Mouse (Mus musculus) urinary bladder, postnatal 4 days (tissue): ENCODE measurements around the gene Zfp64.
A peak's percentile ranks its signal among the peaks of the same experiment; 100 is the strongest.

Source experiments
- DNase-seq, 2 experiments: peaks; one replicate each; pipeline ENCODE4 v3.0.0; 2021 to 2022; ENCODE audit warnings: low spot score in 2 of 2

The Zfp64 gene

DNA sequence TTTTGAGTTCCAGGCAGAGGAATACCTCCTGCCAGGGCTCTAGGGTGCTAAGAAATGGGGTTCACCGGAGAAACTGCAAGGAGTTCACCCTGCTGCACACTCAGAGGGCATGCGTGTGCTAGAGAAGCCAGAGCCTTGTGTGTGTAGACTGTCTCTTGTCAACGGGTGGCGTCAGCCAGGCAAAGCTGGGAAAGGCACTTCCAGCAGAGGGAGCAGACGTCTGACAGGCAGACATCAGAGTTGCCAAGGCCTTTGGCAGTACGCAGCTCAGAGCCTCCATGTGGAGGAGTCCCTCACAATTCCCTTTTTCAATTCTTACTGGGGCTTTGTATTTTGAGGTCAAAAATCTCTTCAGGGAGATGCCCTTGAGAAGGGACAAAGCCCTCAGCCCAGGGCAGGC, 6.9 kb downstream of the Zfp64 start:
- no peak for DNase-seq

DNA sequence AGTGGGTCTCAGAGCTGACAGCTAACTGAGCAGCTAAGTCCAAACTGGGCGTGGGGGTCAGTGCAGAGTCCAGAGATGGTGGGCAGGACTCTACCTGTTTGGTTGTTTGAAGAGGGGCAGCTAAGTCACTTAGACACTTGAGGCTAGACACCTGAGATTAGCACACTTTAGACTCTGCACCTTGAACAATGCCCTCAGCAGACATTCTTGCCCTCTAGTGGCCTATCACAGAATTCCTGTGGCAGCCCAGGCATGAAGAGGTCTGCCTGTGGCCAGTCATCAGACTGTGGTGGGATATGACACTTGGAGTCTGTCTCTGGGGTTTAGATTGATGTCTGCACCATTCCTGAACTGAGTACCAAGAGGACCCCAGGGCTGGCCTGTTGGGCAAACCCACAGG, 7.7 kb downstream of the Zfp64 start:
- DNase-seq: no peak

DNA sequence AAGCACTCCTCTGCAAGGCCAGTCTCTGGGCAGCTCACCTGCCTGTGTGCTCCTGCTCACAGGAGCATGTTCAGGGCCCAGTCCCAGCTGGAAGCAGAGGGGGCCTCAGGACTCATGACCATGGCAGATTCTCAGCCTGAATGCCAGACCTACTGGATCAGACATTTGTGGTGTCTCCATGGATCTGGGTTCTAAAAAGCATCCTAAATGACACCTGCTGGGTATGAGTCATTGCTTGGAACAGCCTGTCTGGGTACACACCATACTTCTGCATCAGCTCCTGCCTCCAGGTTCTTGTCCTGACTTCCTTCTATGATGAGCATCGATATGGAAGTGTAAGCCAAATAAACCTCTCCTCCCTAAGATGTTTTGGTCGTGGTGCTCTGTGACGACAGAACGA, 11.4 kb downstream of the Zfp64 start:
- no peak for DNase-seq

DNA sequence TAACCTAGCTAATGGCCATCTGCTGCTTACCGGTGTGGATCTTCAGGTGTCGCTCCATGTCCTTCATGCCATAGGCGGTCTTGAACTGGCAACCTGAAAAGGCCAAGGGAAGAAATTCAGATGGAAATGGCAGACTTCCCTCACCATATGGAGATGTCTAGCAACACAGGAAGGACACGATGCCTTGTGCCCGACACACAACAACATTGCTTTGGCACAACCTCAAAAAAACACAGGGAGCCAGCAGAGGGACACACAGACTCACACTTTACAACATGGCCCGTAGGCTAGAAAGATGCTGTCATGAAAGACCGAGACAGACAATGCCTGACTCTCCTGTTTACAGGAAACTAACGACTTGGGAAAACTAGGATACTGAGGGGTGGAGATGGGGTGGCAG, 15.4 kb downstream of the Zfp64 start:
- DNase-seq: no peak

DNA sequence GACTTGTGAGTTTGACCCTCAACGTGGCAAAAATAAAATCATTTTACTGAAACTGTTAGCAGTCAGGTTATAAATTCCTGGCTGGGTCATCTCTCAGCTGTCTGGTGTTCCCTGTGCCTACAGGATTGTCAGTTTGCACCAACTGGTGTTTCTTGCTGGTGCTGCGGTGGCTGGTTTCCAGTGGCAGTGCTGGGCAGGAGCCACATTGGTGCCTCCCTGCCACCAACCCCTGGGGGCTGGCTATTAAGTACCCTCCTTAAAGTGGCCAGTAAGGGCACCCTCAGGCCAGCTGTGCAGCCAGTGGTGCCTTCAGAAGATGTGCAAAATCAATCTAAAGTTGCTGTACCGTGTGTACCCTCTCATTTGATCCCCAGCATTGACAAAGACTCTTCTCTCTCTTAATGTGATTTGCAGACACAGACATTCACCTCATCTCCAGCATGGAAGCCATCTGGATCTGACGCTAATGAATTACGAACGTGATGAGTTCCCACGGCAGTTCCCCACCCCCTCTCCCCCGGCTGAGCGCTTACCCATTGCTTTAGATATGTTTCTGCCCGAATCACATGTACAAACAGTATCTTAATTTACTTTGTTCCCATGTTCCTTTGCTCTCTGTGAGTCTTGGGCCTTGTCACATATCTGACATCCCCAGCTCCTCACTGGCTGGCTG, 16.0 kb downstream of the Zfp64 start:
- DNase-seq: no peak

DNA sequence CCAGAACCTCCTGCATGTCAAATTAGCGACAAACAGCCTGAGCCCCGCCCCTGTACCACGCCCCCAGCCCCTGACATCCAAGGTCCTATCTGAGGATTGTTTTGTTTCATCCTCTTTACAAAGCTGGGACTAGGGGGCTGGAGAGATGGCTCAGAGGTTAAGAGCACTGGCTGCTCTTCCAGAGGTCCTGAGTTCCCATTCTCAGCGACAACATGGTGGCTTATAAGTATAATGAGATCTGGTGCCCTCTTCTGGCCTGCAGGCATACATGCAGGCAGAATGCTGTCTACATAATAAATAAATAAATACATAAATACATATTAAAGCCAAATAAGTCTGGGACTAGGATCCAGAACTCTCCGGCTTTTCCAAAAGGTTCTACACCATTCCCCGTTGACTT, 18.5 kb downstream of the Zfp64 start:
- no peak for DNase-seq

DNA sequence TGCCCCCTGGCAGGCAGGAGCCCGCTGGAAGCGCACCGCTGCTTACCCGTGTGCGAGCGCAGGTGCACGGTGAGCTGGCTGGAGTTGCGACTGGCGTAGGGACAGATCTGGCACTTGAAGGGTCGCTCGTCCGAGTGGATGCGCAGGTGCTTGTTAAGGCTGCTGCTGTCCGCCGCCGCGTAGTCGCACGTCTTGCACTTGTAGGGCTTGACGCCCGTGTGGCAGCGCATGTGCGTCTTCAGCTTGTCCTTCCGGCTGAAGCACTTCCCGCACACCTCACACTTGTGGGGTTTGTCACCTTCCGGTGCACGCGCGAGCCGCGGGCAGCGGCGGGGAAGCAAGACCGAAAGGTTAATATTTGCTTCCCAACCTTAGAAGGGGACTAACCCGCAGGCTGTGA, 20.2 kb downstream of the Zfp64 start:
- DNase-seq: no peak

DNA sequence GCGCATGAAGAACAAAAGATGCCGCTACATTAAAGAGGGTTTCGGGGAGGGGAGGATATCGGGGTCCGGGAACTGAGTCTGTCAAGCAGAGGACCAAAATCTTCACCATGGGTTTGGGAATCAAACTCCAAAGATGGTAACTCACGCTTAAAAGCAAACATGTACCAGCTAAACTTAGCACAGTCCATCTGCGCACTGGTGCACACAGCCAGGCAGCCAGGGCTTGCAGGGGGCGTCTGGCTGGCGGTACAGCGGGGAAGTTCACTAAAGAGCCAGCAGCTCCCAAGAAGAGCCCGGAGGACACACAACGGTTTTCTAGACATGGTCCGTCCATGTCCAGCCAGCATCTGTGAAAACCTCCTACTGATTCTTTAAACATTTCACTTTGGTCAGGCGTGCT, 23.7 kb downstream of the Zfp64 start:
- DNase-seq: no peak

DNA sequence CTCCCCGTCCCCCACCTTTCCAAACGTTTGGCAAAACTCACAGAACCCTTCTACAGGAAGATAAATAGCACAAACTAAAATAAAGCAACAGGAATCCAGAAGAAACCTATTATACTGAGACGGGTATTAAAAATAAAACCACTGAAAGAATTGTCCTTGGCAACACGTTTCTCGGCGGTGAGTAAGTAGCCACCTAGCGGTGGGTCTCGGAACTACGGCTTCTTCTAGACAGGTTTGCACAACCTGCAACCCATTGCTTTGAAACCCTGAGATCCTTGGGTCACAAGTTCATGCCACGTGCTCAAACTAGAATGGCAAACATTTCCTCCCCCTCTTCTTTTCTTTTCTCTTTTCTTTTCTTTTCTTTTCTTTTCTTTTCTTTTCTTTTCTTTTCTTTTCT, 25.7 kb downstream of the Zfp64 start:
- peak; percentile 39 to 73 for DNase-seq

DNA sequence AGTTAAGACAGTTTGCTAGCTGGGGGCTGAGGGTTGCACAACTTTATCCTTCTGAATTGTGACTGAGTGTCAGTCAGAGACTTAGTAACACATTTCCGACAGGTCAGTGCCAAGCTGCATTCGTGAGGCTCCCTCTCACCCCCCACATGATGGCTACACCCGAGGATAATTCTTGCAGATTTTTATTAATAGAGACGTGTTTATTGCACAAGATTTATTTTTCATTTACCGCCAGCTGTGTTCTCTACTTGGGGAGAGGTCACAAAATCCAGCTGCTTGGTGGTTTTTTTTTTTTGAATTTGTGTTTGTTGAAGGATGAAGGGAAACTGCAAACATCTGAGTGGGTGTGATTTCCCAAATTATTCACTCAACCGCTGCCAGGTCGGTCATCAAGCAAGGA, 28.0 kb downstream of the Zfp64 start:
- DNase-seq: no peak

DNA sequence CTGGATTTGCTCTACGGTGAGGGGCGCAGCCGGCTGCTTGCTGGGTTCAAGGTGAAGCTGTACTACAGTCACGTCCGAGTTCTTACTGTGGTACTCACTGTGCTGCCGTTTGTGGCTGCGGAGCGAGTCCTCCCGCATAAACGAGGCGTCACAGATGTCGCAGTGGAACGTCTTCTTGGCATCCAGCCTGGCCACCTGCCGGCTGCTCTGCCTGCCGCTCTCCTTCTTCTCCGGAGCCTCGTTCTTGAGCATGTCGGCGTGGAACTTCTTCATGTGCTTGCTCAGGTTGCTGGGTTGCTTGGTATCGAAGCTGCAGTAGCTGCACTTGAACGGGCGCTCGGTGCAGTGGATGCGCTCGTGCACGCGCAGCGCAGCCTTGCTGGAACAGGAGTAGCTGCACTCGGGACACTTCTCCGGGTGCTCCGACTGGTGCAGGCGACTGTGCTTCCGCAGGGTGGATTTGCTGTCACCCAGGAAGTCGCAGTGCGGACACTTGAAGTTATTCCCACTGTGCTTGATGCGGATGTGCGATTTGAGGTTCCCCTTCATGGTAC, 29.1 kb downstream of the Zfp64 start:
- DNase-seq: no peak

DNA sequence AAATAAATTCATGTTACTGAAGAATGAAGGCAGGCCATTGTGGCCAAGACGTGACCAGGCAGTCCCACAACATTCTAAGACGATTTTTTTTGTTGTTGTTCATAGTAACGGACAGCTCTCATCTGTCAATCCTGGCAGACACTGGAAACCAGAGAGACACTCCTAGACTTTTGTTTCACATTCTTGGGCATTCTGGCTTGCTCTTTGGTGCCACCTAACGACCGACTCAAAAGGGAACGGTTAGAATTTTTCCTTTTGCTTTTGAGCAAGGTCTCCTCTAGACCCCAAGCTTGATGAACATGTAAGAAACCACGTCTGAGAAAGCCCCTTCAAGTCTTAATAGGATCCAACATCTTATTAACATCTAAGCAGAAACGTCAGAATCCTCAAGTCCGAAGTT, 31.7 kb downstream of the Zfp64 start:
- no peak for DNase-seq

DNA sequence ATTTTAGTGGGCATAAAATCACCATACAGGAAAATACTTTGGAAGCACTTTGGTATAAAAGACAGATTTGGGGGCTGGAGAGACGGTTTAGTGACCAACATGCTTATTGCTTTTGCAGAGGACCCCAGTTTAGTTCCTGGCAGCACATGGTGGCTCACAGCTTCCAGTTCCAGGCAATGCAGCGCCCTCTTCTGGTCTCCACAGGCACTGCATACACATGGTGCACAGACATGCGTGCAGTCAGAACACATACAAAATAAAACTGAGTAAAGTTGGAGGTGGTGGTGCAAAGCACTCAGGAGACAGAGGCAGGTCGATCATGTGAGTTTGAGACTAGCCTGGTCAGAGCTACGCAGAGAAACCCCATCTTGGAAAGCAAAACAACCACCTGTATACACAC, 32.9 kb downstream of the Zfp64 start:
- DNase-seq: no peak

DNA sequence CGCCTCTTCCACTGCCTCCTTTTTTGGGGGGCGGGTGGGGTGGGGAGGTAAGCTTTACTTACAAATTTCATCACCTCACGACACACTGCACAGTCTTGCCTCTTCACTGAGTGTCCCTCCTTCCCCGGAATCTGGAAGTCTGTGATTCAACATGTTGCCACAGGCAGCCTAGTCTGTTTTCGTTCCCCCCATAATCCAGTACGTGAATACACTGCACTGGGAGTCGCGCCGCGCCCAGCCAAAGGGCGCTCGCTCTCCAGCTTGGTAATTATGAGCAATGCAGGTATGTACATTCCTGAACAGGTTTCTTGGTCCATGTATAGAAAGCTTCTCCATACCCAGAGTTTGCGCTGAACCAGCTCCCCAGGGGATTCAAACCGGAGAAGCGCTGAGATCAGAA, 35.4 kb downstream of the Zfp64 start:
- no peak for DNase-seq

DNA sequence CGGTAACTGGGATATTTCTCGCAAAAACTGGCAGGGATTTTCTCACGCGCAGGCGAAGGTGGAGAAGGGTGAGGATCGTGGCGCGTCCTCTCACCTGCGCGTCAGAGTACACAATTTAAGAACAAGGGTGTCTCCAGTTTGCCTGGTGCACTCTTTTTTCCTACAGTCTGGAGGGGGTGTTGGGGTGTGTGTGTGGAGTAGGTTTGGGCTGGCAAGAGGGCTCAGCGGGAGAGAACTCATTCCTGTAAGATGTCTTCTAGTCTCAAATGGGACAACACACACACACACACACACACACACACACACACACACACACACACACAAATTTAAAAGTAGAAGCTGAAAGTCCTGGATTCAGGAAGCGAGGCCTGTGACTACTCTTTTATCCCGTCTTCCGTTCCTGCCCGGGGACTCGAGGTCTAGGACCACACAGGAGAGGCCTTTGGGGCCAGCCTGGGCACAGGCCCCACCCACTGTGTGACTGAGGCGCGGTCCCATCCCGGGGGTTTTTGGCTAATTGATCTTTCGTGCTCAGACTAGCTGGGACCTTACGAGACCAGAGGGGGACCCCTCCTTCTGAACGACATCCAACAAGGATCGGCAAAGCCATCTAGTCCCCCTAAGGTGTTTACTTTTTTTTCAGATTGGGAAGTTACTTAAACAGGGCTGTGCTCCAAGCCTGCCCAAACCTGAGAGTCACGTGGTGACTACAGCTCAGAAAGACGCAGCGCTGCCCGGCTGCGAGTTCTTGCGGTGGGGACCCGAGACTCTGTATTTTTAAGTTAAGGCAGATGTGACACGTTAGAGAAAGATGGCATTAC, 42.3 kb downstream of the Zfp64 start:
- no peak for DNase-seq

DNA sequence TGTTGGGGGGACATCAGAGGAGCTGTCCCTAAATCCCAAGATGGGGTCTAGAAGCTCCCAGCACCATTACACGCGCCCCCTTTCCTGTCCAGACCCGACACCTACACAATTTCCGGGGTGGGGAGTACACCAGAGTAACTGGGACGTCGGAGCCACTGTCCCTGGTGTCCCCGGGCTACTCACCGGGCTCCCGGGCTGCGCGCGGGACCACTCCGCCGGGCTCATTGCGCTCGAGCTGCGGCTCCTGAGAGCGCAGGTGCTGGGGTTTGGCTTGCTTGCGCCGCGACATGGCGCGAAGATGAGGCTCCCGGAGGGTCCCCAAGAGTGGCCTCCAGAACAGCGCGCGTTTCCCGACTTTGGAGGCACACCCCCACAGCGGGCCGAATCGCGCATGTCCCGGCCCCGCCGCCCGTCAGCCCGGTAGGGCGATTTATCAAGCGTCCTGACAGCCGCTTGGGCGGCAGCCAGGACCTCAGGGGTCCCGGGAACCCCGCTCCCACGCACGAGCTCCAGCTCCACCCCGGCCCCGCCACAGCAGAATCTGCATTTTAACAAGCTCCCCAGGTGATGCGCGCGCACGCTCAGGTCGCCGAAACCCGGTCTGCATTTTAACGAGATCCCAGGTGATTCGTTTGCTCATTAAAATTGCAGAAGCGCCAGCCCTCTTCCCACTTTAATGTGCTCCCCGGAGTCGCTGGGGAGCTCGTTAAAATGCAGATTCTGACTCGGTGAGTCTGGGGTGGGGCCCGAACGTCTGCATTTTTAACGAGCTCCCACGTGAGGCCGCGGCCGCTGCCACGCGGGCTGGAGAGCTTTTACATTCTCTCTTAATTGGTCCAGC, 43.1 kb downstream of the Zfp64 start:
- DNase-seq: no peak

DNA sequence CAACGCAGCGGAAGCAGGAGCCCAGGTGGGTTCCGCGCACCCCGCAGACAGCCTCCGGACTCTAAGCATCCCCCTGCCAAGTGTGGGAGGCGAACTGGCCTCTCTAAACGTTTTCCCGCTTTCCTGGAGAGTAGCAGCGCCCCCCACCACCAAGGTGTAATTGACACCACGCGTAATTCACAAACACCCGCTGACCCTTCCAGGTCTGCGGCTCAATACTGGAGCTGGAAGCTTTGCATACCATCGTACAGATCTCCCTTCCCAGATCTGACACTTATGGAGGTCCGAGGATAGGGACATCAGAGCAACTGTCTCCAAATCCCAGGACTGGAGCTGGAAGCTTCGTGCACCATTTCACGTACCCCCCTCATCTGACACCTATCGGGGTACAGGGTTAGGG, 43.9 kb downstream of the Zfp64 start:
- DNase-seq: no peak

DNA sequence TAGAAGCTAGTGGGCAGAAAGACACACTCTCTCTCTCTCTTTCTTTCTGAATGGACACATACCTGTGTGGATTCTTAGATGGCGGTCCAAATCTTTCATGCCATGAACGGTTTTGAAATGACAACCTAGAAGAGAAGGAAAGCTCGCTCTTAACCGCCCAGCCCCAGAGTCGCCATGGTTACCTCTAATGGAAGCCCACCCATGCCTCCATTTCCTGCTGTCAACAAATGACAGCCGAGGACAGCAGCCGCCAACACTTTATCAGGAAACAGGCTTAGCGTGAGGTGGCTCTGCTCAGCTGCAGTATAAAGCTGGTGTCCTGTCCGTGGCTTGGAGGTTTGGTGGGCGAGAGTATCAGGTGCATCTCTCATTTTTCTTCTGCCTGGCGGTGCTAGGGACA, 49.4 kb downstream of the Zfp64 start:
- DNase-seq: no peak

DNA sequence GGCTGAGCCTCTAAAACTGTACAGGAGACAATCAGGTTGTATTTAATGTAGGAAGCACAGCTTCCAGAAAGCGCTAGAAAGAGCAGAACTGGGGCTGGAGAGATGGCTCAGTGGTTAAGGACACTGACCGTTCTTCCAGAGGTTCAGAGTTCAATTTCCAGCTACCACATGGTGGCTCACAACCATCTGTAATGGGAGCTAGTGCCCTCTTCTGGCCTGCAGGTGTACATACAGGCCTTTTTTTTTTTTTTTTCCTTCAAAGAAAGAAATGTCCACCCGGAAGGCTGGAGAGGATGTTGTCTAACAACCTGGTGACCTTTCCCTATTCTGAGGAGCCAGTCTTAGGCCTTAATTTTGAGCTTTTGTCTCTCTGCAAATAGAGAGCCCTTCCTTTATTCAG, 50.5 kb downstream of the Zfp64 start:
- DNase-seq: no peak

DNA sequence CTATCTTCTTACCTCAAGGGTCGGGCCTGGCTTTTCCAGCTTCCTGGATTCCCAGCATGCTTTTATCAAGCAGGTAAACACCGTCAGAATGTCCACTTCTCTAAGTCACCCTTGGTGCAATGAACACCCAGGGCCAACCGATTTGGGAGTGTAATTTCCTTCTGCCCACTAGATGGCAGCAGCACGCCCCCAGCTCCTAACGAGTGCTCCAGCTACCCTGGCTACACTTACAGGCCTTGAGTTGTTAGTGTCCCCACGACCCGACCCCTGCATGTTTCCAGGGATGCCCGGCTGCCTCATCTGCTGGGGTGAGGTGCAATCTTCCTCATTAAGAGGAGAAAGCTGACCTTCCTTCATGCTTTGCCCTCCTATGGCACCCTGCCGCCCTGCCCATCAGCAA, 51.2 kb downstream of the Zfp64 start:
- DNase-seq: no peak

DNA sequence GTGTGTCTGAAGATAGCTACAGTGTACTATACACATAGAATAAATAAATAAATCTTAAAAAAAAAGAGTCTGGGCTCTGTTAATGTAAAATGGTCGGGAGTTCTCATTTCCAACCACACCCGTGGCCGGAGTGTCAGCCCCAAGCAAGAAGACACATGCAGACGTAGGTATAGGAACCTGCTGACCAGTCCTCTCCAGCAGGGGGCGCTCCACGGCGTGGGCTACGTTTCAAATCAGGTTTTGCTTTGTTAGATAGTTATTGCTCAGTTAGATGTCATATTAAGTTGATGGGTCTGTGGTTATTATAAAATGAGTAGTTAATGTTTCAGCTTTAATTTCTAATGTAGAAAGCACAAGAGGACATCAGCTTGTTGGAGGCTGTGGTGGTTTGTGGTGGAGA, 52.8 kb downstream of the Zfp64 start:
- no peak for DNase-seq

DNA sequence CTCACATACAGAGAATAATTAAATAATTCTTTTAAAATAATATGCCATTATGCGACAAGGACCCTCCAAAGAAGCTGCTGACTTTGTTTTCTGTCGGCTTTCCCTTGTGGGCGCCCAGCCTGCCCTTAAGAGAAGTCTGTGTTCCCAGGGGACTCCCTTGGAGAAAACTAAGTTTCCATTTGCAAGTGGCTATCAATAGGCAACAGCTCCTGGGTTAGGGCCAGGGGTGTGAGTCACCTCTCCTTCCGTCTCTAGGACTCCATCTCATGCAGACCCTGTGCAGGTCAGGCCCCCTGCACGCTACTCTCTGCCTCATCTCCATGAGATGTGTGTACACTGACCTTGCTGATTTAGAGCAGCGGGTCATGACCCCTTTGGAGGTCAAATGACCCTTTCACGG, 57.5 kb downstream of the Zfp64 start:
- DNase-seq: no peak
